Mouse (Mus musculus): ENCODE measurements around the gene Gpc6.

- TF ChIP-seq CTCF (IDR thresholded peaks at IDR 0.05) (no peak), POLR2A (IDR thresholded peaks at IDR 0.05; ENCODE audit: insufficient read depth, low read depth, low read length) (no peak)
Measured at GRCm38 (mm10) chr14:117634238-117634940, 709.3 kb downstream of the Gpc6 start.
